Mouse (Mus musculus): ENCODE data around the gene Pfkfb2. TPM values are rescaled to one million over a fixed set of nuclear protein-coding genes. Genes with fewer than 3 reads are reported as not detected.

Gene Pfkfb2
- total RNA-seq (2021) (10 to 100 TPM; 26.1 to 35.5 TPM), polyA plus RNA-seq (2012; rRNA removed) (5.8 and 5.9 TPM in 2 replicates)
- long read RNA-seq, partial matches to known transcripts = 0 of 3 reads
- long read RNA-seq, other reads (novel, unspliced or antisense) = 3 of 3 reads

DNA sequence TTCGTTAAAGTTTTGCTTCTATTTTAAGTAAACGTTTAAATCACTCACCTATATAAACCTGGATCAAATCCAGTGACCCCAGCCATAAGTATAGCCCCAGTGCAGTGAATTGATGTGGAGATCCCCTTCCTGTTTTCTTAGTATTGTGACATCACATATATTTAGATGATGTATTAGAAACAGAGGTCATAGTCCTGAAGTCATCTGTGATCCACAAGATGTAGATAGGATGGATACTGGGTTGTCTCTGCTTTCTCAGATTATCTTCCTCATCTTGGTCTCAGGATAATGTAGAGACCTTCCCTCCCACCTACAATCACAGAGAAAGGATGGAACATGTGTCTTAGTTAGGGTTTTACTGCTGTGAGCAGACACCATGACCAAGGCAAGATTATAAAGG lies at the start of gene Pfkfb2:
Pfkfb2 (minus strand) TSS at position 101 of the 400 bp plus-strand sequence.
- DNase-seq = no peak

DNA sequence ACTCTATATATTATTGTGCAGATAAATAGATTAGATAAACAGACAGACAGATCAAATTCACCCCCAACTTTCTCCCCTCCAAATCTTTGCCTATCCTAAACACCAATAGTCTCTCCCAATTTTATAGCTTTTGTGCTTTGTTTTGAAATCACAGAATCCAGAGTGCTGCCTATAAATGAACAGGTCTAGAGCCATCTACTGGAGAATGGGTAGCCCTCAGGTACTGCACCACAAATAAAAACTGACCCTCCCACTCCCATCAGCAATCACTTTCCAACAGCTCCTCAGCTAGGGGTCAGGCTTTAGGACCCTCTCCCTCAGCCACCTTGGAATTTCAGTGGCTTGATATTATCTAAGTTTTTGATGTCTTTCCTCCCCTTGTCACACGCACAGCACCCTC lies 47.6 kb upstream of the Pfkfb2 start:
- DNase-seq = no peak

DNA sequence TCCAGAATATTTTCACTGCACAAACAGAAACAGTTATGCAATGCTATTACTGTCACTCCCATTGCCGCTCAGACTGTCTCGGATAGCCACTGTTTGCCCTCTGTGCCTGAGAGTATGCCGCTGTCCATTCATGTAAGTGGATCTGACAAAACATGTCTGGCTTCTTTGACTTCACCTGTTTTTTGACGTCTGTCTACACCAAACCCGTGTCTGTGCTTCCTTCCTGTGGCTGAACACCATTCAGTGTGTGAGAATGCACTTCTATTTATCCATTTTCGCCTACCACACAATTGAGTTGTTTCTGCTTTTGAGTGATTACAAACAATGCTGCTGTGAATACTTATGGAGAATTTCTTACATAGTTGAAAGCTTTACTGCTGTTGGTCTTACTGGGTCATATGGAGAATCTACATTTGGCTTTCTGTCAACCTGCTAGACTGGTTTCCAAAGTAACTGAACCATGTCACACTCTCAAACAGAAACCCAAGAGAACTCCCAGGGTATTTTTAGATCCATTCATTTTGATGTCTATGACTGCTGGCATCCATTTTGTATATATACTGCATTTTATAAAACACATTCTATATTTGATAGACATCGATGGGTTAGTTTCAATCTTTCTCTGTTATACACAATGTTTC lies 46.8 kb upstream of the Pfkfb2 start:
- DNase-seq = no peak

DNA sequence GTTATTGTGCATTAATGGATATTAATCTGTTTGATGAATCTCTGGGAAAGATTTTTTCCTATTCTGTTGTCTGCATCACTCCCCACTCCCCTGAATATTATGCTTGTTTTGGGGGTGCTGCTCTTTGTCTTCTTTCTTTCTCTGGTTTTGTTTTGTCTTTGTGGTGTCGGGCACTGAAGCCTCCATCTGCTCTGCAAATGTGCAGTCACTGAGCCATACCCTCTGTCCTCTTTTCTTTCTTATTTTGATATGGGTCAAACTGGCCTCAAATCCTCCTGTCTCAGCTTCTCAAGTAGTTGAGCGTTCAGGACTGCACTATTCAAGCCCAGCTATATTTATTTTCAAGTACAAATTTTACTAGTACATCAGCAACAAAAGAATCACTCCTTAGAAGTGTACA lies 46.2 kb upstream of the Pfkfb2 start:
- no peak for DNase-seq

DNA sequence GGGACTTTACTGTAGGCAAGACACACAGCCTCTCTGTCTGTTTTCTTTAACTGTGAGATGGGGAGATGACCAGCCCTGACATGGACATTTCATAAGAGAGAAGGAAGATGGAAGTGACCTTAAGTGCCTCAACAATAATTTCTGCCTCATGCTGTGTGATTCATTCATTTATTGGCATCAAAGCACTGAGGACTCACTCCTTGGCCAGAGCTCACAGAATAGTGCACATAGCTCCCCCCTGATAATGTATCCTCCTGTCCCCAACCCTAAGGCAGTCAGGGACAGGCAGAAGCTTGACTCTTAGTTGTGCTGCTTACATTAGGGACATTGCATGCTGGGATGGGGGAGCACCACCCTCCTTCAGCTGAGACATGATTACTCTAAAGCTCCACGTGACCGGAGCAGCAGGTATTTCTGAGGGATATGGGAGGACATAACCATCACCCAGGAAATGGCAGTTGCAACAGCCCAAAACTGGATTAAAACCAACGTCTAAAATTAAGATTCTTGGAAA lies 42.0 kb upstream of the Pfkfb2 start:
- peak; percentile 69 for DNase-seq

DNA sequence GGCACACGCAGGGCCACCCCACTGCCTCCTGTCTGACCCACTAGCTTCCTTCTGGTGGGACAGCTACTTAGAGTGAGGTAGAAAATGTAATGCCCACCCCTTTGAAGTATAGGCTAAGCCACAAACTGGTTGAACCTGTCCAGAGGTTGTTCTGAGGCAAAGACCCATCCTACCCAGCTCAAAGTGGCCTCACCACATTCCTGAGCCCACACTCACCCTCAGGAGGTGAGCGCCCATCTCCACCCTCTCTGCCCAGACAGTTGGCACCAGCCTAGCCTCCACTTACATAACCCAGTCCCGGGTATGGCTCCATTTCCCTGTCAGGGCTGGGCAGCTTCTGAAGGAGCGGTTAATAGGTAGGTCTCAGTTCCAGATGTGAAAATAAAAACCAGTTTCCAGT lies 41.4 kb upstream of the Pfkfb2 start:
- DNase-seq = peak; percentile 13

DNA sequence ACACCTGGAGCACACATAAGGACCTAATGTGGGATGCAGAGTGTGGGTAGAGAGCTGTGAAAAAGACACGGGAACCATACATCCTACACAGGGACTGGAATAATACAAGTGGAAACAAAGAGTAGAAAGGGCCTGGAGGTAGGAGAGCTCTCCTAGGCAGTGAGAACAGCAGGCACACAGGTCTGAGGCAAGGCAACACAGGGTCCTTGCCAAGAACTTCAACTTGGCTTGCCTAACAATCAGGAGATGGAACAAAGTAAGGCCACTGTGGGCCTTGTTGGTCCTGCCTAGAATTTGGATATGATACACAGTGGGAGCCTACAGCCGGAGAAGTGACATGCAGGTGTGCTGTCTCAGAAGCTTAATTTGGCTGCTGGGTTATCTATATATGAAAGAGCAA lies 40.9 kb upstream of the Pfkfb2 start:
- DNase-seq = no peak

DNA sequence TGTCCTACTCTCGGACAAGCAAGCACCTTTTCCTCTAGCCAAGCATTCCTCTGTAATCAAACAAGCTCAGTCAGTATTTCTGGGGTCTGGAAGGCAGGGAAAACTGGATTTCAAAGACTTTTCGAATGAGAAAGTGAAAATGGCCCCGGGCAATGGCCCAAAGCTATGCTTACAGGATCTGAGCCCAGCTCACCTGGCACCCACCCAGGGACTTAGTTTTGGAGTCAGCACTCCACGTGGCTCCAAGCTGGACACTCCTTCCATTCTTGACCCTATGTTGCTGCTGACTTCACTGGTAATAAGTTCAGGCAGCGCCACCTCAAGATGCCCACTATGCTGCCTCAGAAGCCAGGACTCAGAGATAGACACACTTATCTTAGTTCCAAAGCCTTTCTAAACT lies 38.0 kb upstream of the Pfkfb2 start:
- peak; percentile 37 for DNase-seq

DNA sequence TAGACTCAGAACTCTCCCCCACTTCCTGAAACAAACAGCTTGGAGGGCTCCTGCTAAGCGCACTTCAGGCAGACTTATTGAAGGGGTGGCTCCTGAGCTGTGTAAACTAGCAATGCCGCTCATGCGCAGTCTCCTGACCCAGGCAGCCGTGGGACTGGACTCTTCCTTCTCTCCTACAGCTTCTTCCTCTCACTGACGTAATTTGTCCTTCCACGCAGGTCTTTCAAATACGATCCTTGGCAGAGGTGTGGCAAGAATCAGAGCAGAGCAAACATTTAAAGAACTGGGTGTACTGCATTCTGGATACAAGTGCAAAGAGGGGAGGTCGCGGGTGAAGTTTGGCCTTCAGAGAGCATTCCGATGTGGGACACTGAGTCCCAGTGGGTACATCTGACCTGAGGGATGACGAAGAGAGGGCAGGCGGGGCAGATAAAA lies 35.0 kb upstream of the Pfkfb2 start:
- no peak for DNase-seq

DNA sequence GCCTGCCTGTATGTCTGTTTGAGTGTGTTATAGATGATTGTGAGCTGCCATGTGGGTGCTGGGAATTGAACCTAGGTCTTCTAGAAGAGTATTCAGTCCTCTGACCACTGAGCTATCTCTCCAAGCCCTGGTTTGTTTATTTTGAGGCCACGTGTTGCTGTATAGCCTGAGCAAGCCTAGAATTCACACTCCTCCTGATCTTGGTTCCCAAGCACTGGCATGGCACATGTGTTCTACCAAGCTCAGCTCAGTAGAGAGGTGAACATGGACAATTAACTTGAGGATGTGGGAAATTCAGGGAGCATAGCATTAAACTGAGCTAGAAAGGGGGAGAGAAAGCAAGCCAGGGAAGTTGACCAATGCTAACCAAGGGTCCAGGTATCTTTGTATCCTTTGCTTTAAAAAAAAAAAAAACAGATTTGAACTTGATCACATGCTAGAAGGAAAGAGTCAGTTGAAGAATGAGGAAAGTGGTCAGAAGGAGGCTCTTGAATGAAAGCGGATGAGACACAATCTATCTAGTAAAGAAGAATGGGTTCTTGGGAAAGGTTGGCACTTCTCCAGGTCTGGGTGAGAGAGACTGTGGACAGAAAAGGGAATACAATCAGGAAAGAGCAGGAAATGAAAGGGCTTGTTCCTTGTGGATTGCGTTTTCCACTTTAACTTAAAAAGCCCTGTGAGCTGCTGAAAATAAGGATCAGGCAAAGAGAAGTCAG lies 33.1 kb upstream of the Pfkfb2 start:
- DNase-seq = no peak

DNA sequence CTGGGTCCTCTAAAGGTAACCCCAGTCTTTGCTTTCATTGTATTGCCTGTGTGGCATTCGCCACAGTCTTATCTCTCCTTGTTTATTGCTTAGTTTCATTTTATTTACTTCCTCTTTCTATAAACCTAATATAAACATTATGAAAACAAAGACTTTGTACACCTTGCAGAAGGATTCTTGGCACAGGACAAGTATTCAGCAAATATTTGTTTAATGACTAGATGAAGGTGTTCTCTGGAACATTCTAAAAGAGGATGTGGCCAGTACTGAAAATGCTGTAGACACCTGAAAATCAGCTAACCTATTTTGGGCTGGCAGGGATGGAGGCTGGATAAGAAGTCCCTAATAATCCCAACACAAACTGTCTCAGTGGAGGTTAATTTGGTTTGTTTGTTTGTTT lies 32.5 kb upstream of the Pfkfb2 start:
- no peak for DNase-seq

DNA sequence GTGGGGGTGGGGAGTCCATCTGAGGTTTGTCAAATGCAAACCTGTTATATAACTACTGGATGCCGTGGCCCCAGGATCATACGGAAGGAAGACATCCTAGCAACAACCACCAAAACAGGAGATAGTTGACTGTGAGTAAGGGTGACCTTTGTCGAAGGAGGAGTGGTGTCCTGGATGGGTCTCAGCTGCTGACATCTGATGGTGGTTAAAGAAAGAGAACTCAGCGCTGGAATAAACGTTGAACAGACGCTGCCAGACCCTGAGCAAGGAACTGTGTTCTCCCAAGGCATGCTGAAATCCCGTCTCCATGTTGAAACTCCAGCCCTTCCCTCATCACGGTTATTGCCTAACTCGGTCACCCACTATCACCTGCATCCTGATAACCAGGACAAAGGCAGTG lies 30.6 kb upstream of the Pfkfb2 start:
- no peak for DNase-seq

DNA sequence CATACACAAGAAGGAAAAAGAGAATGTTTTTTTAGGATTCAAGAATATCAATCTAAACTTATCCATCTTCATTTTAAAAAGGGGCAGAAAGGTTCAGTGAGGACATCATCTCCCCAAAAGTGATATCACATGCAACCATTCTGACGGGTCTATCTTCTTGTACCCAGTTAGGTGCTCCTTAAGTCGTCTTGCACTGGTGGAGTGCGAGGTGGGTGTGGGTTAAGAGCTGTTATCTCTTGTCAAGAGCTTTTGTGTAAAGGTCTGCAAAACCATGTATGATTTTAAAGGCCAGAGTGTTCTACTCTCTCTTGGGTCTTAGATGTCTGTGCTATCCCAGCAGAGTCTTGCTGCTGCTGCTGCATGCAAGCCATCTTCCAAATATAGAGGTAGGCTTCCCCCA lies 17.8 kb upstream of the Pfkfb2 start:
- no peak for DNase-seq

DNA sequence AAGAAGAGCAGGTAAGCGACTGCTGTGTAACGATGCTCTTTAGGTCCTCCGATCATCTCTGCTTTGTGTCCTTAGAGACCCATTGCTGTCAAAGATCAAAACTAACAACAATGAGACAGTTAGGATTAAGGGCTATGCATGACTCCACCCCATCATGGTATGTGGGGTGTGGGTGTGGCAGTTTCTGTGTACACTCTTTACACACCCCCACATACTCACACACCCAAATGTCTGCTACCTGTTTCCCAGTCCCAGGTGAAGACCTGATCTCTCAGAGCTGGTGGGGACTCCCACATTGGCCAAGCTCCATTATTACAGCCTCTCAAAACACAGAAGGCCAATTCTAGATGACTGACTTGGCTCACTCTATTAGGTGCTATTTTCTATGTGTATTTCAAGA lies 16.5 kb upstream of the Pfkfb2 start:
- DNase-seq = no peak

DNA sequence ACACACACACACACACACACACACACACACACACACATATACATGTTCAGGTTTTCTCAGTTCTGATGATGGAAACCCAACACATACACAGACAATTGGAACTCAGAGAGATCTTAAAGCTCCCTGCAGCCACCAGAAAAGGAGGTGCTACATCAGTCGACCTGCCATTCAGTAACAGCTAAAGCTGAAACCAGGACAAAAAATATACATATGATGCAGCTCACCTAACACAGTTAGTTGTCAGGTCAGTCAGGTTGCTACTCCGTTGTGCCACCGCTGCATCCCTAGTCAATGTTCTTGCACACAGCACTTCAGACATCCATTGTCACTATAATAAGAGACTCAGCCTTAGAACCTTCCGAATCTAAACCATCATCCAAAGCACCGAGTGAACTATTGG lies 15.9 kb upstream of the Pfkfb2 start:
- DNase-seq = no peak

DNA sequence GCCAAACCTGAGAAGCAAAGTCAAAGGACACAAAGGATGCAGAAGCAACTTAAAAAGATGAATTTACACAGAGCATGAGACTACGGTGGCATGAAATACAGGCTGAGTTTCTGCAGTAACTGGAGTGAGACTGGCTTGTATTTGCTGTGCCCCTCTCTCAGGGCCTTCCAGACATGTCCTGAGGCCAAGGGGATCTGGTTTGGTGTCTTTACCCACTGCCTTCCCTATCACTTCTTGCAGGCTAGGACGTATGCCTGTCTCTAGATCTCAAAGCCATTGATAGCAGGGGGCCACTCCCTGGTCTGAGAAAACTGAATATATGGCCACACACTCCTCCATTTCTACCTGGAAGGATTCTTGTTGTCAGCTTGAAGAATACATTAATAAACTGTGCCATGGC lies 15.2 kb upstream of the Pfkfb2 start:
- no peak for DNase-seq

DNA sequence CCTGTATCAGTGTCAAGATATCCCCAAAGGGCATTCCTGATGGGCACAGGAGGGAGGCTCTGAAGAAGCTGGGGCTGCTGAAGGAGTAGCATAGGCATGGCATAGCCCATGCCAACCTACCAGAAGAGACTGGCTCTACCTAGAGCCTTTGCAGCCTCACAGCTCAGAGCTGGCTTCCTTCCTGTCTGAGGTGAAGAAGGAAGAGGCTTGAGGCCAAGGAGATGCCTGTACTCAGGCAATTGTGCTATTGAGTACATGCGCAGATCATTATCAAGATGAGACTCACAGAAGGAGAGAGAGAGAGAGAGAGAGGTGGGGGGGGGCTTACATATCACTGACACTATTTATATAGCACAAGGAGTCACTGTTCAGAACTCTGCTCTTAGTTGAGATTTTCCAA lies 14.7 kb upstream of the Pfkfb2 start:
- DNase-seq = no peak

DNA sequence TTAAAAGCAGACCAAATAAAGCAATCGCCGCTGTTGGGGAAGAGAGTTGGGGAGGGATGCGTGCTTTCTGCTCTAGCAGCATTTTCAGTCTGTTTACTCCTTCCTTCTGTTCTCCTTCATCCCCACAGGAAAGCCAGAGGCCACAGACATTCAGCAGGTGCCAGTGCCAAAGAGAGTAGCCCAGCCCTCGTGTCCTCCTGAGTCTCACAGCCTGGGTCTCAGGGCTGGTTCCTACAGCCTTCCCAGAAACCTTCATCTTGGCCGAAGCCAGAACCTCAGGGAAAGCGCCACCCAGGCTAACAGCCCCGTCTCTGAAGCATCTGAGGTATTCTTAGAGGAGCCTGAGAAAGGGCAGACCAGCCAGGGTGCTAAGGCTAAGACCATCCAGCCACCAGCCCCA lies 13.1 kb upstream of the Pfkfb2 start:
- no peak for DNase-seq

DNA sequence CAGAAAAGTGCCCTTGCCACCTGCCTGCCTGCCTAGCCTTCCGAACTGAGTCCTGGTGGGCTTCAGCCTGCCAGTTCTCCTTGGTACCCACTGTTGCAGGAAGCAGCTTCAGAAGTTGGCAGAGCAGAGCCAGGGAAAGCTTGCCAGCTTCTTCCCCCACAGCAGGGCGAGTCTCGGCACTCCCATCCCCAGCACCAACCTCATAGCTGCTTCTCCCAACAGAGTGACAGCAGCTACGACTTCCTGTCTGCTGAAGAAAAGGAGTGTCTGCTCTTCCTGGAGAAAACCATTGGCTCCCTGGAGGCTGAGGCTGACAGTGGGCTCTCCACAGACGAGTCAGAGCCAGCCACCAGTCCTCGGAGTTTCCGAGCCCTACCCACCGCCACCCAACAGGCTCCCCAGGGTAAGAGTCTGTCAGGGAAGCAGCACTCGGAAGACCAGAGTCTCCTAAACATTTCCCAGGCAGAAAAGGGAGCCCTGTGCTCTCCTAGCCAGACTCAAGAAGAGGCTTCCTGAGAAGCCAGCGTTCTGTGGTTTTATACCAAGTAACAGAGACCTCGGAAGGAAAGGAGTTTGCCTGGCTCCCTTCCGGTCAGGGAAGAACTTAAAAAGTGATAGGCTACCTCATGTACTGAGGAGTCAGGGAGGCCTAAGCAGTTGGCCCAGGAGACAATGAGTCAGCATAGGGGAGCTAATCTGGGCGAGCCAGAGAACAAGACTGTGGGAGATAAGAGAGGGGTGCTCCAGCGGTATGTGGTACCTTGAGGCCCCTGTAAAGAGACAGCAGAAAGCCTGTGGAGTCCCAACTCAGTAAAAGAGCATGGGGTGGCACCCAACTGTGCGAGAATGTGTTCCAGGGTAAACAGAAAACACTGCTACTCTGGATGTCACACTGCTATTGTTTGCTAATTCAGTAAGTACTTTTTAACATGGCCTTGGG lies 12.0 kb upstream of the Pfkfb2 start:
- no peak for DNase-seq

DNA sequence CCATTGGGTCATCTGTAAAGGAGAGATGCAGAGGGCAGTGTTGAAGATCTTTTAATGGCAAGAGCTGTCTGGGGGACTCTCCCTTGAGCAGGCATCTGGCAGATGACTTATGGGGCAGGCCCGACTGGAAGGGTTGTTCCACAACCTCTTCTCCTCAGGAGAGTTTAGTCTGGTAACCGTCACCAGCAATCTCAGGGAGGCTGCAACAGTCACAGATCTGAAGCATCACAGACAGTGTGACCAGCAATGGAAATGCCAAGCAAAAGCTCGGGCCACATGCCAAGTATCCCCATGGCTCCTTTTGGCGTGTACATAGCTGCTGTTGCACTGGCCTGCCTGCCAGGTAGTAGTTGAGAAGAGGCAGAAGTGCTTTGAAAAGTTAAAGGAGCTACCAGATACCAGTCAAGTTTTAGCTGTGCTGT lies 11.2 kb upstream of the Pfkfb2 start:
- no peak for DNase-seq

DNA sequence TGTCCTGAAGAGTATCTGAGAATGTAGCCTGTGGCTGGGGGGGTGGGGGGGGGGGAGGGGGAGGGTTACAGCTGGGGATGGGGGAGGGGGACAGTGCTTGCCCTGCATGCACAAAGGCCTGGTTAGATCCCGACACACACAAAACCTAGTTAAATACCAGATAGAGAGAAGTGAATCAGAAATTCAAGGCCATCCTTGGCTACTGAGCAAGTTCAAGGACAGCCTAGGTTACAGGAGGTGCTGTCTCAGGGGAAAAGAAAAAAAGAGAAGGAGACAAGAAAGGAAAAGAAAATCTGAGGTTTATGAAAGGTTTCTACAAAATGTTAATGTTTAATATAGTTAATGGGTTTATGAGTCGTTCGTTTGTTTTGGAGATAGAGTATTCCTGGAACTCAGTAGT lies 10.6 kb upstream of the Pfkfb2 start:
- DNase-seq = no peak

DNA sequence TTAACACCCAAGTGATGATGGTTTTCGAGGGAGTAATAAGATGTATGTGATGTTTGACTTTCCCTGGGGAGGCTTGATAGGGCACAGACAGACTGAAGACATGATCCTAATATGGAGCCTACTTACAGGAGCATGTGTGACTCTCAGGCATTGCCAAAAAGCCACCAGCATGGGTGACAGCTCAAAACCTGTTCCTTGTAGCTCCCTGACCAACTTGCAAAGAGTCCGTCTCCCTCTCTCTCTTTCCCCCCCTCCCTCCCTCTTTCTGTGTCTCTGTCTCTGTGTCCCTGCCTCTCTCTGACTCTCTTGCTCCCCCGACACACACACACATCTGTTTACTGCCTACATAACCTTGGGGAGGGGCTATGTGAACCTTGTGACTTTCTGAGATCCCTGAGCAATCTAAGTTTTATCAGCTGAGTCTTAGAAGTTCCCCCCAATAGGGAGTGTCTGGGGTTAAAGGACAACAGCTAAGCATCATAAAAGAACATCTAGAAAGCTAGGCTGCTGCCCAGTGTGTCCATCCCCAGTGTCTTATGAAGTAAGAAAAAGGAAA lies 9.6 kb upstream of the Pfkfb2 start:
- DNase-seq = no peak

All from adrenal gland, adult 2 months (tissue).